Mouse (Mus musculus): ENCODE data around the gene Psmb3. TPM values are rescaled to one million over a fixed set of nuclear protein-coding genes. Genes with fewer than 3 reads are reported as not detected.

The Psmb3 gene
- total and polyA plus RNA-seq, 3 experiments, result 648 to 914 TPM; not detected in 1

- Histone ChIP-seq H3K4me3 (ENCODE audit: control insufficient read depth in 1 of 2, insufficient read depth in 1 of 2, low read depth in 2 of 2, low read length in 2 of 2) (no peak overlapping the region), H3K79me2 (ENCODE audit: control insufficient read depth, insufficient read depth, low read length, poor library complexity) (no peaks in the 10 kb centered on the region; the same call in 1 of the 2 replicates), H3K27ac (ENCODE audit: control insufficient read depth, low read depth, low read length) (no peak overlapping the region), H3K27me3 (ENCODE audit: control insufficient read depth in 1 of 2, insufficient read depth in 2 of 2, low read length in 2 of 2) (no peaks in the 10 kb centered on the region), H3K9ac (ENCODE audit: control insufficient read depth, low read depth, low read length, poor library complexity, severe bottlenecking) (no peak overlapping the region), H3K4me1 (ENCODE audit: control insufficient read depth in 1 of 2, insufficient read depth in 2 of 2, low read length in 2 of 2) (peaks cover 0 to 1% of the 10 kb centered on the region in 2 experiments; a peak in 1 of 4 replicates), H3K36me3 (ENCODE audit: control insufficient read depth in 1 of 2, insufficient read depth in 2 of 2, low read length in 2 of 2) (no peaks in the 10 kb centered on the region), H3K9me3 (replicated peaks; ENCODE audit: insufficient read depth, low read length) (no peaks in the 10 kb centered on the region)
- TF ChIP-seq MYB (IDR thresholded peaks at IDR 0.05; ENCODE audit: low read depth, low read length) (no peak), CHD2 (IDR thresholded peaks at IDR 0.05; ENCODE audit: low read length) (no peak), POLR2AphosphoS5 (IDR thresholded peaks at IDR 0.05; ENCODE audit: borderline replicate concordance, low read depth, low read length) (no peak), TBP (IDR thresholded peaks at IDR 0.05; ENCODE audit: low read depth, low read length) (no peak), HCFC1 (IDR thresholded peaks at IDR 0.05; ENCODE audit: low read depth, low read length) (no peak), MAFK (IDR thresholded peaks at IDR 0.05; ENCODE audit: borderline replicate concordance, low read depth, low read length) (no peak), BHLHE40 (IDR thresholded peaks at IDR 0.05; ENCODE audit: borderline replicate concordance, low read depth, low read length) (no peak), GATA1 (IDR thresholded peaks at IDR 0.05; ENCODE audit: low read depth, low read length) (no peak), CHD1 (IDR thresholded peaks at IDR 0.05; ENCODE audit: low read depth, low read length) (no peak), UBTF (IDR thresholded peaks at IDR 0.05; ENCODE audit: borderline replicate concordance, insufficient read depth, low read depth, low read length) (no peak), POLR2AphosphoS2 (IDR thresholded peaks at IDR 0.05; ENCODE audit: low read length) (no peak), TAL1 (IDR thresholded peaks at IDR 0.05; ENCODE audit: low read length) (no peak), GABPA (IDR thresholded peaks at IDR 0.05; ENCODE audit: low read depth, low read length) (no peak), ELF1 (IDR thresholded peaks at IDR 0.05; ENCODE audit: low read depth, low read length) (no peak), ZNF384 (IDR thresholded peaks at IDR 0.05; ENCODE audit: low read depth, low read length) (no peak), POLR2A (IDR thresholded peaks at IDR 0.05; ENCODE audit: control insufficient read depth in 1 of 2, insufficient read depth in 1 of 2, low read depth in 1 of 2, low read length in 2 of 2, poor library complexity in 1 of 2) (no peak)
- no peak for DNase-seq (ENCODE audit: low read depth, low spot score)
These were observed 33.4 kb upstream of the Psmb3 start for GRCm38 (mm10) chr11:97669829-97670228.

DNA sequence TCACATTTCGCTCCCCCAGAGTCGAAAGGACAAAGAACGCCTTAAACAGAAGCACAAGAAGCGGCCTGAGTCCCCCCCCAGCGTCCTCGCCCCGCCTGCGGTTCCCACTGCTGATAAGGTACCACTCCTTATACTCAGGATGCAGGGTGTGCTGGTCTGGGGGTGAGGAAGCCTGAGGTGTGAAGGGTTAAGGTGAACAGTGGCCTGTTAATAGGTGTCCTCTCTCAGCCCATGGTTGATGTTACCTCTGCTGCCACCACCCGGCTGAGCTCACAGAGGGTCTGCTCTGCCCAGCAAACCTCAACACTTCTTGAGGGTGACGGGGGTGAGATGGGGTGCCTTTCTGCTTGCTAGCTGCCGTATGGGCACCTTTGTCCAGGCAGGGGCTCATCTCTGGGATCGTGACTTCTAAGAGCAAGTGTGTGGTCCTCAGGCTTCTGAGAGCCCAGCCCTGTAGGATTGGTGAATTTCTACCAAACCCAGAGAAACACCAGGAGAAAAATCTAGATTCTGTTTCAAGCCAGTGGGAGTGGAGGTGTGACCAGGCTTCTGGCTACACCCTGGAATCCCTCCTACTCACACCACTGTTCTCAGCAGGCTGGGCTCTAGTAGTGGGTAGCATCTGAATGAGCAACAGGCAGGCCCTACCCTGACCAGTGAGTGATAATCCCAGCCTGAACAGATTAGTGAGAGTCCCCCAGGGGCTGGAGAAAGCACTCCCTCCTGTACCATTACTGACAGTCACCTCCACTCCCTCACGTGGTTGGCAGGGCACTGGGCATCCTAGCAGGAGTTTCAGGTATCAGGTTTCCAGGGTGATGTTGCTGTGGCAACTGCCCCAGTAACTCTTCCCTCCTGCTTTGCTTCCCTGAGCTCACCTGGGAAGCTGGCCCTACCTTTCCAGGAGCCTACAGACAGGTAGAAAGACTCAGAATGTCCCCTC lies 32.7 kb upstream of the Psmb3 start:
- no peak overlapping the region for H3K4me3 ChIP-seq (ENCODE audit: control insufficient read depth in 1 of 2, insufficient read depth in 1 of 2, low read depth in 2 of 2, low read length in 2 of 2)
- H3K9me3 ChIP-seq (replicated peaks; ENCODE audit: insufficient read depth, low read length), result no peaks in the 10 kb centered on the region
- no peak for DNase-seq (ENCODE audit: low read depth, low spot score)
- H3K27me3 ChIP-seq (ENCODE audit: control insufficient read depth in 1 of 2, insufficient read depth in 2 of 2, low read length in 2 of 2), result no peaks in the 10 kb centered on the region
- TF ChIP-seq MXI1 (IDR thresholded peaks at IDR 0.05; ENCODE audit: low read depth, low read length), result no peak
- TF ChIP-seq RAD21 (IDR thresholded peaks at IDR 0.05; ENCODE audit: low read depth, low read length), result no peak
- H3K4me1 ChIP-seq (ENCODE audit: control insufficient read depth in 1 of 2, insufficient read depth in 2 of 2, low read length in 2 of 2), result no peaks in the 10 kb centered on the region
- H3K36me3 ChIP-seq (ENCODE audit: control insufficient read depth in 1 of 2, insufficient read depth in 2 of 2, low read length in 2 of 2), result 0 out of 4 replicates have a peak, but pooled peaks cover 0 to 2% of the 10 kb centered on the region in 2 experiments
- no peak overlapping the region for H3K27ac ChIP-seq (ENCODE audit: control insufficient read depth, low read depth, low read length)
- H3K79me2 ChIP-seq (ENCODE audit: control insufficient read depth, insufficient read depth, low read length, poor library complexity), result no peaks in the 10 kb centered on the region
- no peak overlapping the region for H3K9ac ChIP-seq (ENCODE audit: control insufficient read depth, low read depth, low read length, poor library complexity, severe bottlenecking)

All from MEL (cell line).